Mouse (Mus musculus) ES-Bruce4 (cell line): Measurements from ENCODE around the gene Phlpp2.

Experiments used
- CTCF ChIP-seq: IDR thresholded peaks from one replicate; pipeline ENCODE4 v1.8.1; 2011; ENCODE audit warnings: low read depth, low read length
- EP300 ChIP-seq: IDR thresholded peaks from 2 replicates; pipeline ENCODE4 v1.6.1; 2011; ENCODE audit warnings: low read depth, low read length; ENCODE audit not compliant: insufficient read depth
- POLR2A ChIP-seq: IDR thresholded peaks from one replicate; pipeline ENCODE4 v1.8.1; 2011; ENCODE audit warnings: low read length; ENCODE audit not compliant: insufficient read depth

- TF ChIP-seq CTCF (no peak), POLR2A (no peak), EP300 (no peak)
Observed at GRCm38 (mm10) chr8:109954486-109954948, 86.2 kb downstream of the Phlpp2 start.
